17 mouse cellular contexts compared by ENCODE assay signal in genomic region chr3:51184715-51185114, GRCm38 (mm10). TPM values are rescaled to one million over a fixed set of nuclear protein-coding genes. Genes with fewer than 3 reads are reported as not detected.
DNase-seq lines count a peak whose midpoint lies in the region; ATAC-seq and TF ChIP-seq lines count a peak whose summit lies in the region.
"Had no signal": no experiment of that assay in that cellular context is flagged by ENCODE, and none has a peak within 500 bp of the region (broad histone marks: within the 10 kb centered on the region; RNA-seq: fewer than 3 reads in every experiment).

No protein-coding gene starts in this region.

- DNase-seq in kidney, adult 2 months = peak; percentile 84
- DNase-seq in kidney, postnatal 0 days (ENCODE audit: low spot score) = no peak
- DNase-seq in adrenal gland, postnatal 10 days = no peak
- DNase-seq in urinary bladder, postnatal 4 days (ENCODE audit: low spot score in 2 of 2) = no peak
- DNase-seq: cerebellum, adult 8-10 months; gastrocnemius, postnatal 10 days; lung, embryonic 14.5 days; spleen, adult 18-20 months; thymus, adult 18-20 months; thymus, postnatal 4 days had no signal

- peak overlapping the region; percentile 98 for H3K27ac ChIP-seq in kidney, adult 2 months (ENCODE audit: insufficient read depth, low read depth, low read length)
- no peak overlapping the region for H3K27ac ChIP-seq in kidney, embryonic 15.5 days
- no peak overlapping the region for H3K27ac ChIP-seq in kidney, postnatal 0 days
- H3K27ac ChIP-seq: forebrain, embryonic 12.5 days; limb, embryonic 13.5 days; neural tube, embryonic 12.5 days had no signal

- no peak for ATAC-seq in kidney, embryonic 15.5 days (replicated peaks; ENCODE audit: low FRiP score)
- peak; percentile 50 for ATAC-seq in granulocyte monocyte progenitor cell, adult 5-6 weeks (replicated peaks; ENCODE audit: poor library complexity, severe bottlenecking)
- 0 out of 2 replicates have a peak, but pooled peaks have one; percentile 57 for ATAC-seq in kidney, postnatal 0 days (replicated peaks; ENCODE audit: low FRiP score, low read depth)
- peak; percentile 48 for ATAC-seq in megakaryocyte progenitor cell, adult 5-6 weeks (replicated peaks; ENCODE audit: poor library complexity)

- peaks cover 14% of the 10 kb centered on the region; the same call in 1 of the 2 replicates for H3K4me1 ChIP-seq in kidney, adult 2 months (ENCODE audit: control insufficient read depth, insufficient read depth, low read length)
- no peaks in the 10 kb centered on the region for H3K4me1 ChIP-seq in kidney, embryonic 15.5 days
- H3K4me1 ChIP-seq in kidney, postnatal 0 days (replicated peaks; ENCODE audit: insufficient read depth, low read length) = no peaks in the 10 kb centered on the region; the same call in 1 of the 2 replicates
- H3K4me1 ChIP-seq: limb, embryonic 13.5 days; neural tube, embryonic 12.5 days had no signal

- WGBS in kidney, adult 2 months = 41% methylated on average over 10 of the region's 10 CpGs
- 78% methylated on average over 10 of the region's 10 CpGs for WGBS in kidney, embryonic 15.5 days
- WGBS in kidney, postnatal 0 days = 63% methylated on average over 10 of the region's 10 CpGs

- no peaks in the 10 kb centered on the region for H3K36me3 ChIP-seq in kidney, adult 2 months (ENCODE audit: control insufficient read depth, insufficient read depth, low read length)
- H3K36me3 ChIP-seq in kidney, embryonic 15.5 days = no peaks in the 10 kb centered on the region
- H3K36me3 ChIP-seq in kidney, postnatal 0 days (ENCODE audit: insufficient read depth, low read length) = no peaks in the 10 kb centered on the region
- H3K36me3 ChIP-seq: forebrain, embryonic 12.5 days; limb, embryonic 13.5 days; neural tube, embryonic 12.5 days had no signal

- no peak overlapping the region for H3K4me3 ChIP-seq in kidney, adult 2 months (ENCODE audit: insufficient read depth, low read depth, low read length)
- H3K4me3 ChIP-seq in kidney, embryonic 15.5 days (replicated peaks) = no peak overlapping the region
- H3K4me3 ChIP-seq in kidney, postnatal 0 days (replicated peaks; ENCODE audit: low read depth, low read length) = no peak overlapping the region
- H3K4me3 ChIP-seq: forebrain, embryonic 12.5 days; limb, embryonic 13.5 days; neural tube, embryonic 12.5 days had no signal

- no peak for TF ChIP-seq CTCF in kidney, adult 2 months (conservative IDR thresholded peaks at IDR 0.05; ENCODE audit: insufficient read depth, insufficient read length, low read depth, low read length)
- TF ChIP-seq CTCF in kidney, postnatal 0 days (IDR thresholded peaks at IDR 0.05; ENCODE audit: low read depth) = no peak

- no peaks in the 10 kb centered on the region for H3K27me3 ChIP-seq in kidney, adult 2 months (replicated peaks; ENCODE audit: control insufficient read depth, insufficient read depth, low read length)
- no peaks in the 10 kb centered on the region for H3K27me3 ChIP-seq in kidney, embryonic 15.5 days
- H3K27me3 ChIP-seq in kidney, postnatal 0 days (ENCODE audit: insufficient read depth, low read length) = no peaks in the 10 kb centered on the region
- H3K27me3 ChIP-seq: forebrain, embryonic 12.5 days; limb, embryonic 13.5 days; neural tube, embryonic 12.5 days had no signal

- no peak overlapping the region for H3K4me2 ChIP-seq in kidney, embryonic 15.5 days
- no peak overlapping the region for H3K4me2 ChIP-seq in kidney, postnatal 0 days (ENCODE audit: low read length)
- H3K4me2 ChIP-seq: forebrain, embryonic 12.5 days; limb, embryonic 13.5 days; lung, embryonic 14.5 days; midbrain, embryonic 11.5 days; neural tube, embryonic 12.5 days had no signal

- no peak overlapping the region for H3K9ac ChIP-seq in kidney, embryonic 15.5 days
- H3K9ac ChIP-seq in kidney, postnatal 0 days (ENCODE audit: low read depth, low read length) = no peak overlapping the region
- H3K9ac ChIP-seq: forebrain, embryonic 12.5 days; limb, embryonic 13.5 days; lung, embryonic 14.5 days; neural tube, embryonic 12.5 days had no signal

- H3K9me3 ChIP-seq in kidney, embryonic 15.5 days (replicated peaks) = no peaks in the 10 kb centered on the region
- H3K9me3 ChIP-seq in kidney, postnatal 0 days (replicated peaks; ENCODE audit: low read length) = no peaks in the 10 kb centered on the region
- H3K9me3 ChIP-seq: forebrain, embryonic 12.5 days; limb, embryonic 13.5 days; neural tube, embryonic 12.5 days had no signal

- no peak for TF ChIP-seq POLR2A in kidney, adult 2 months (IDR thresholded peaks at IDR 0.05; ENCODE audit: low read depth, low read length)

RNA-seq across cellular contexts. Expression of gene Noct, which starts 39.5 kb away (rescaled TPM):
- 8.1 and 9.4 TPM in 2 replicates for polyA plus RNA-seq in kidney, adult 2 months (2012; rRNA removed)
- polyA plus RNA-seq in kidney, embryonic 15.5 days (2015; fragmentation: Nextera tagmentation; extraction: Ambion mirVana) = 8.5 and 8.8 TPM in 2 replicates
- total RNA-seq in granulocyte monocyte progenitor cell, adult 5-6 weeks (2014; fragmentation: Nextera tagmentation) = 13.9 and 24.0 TPM in 2 replicates
- 7.0 and 9.5 TPM in 2 replicates for total RNA-seq in granulocyte monocyte progenitor cell, adult 5-6 weeks (2017)
- 6.0 and 7.1 TPM in 2 replicates for polyA plus RNA-seq in kidney, postnatal 0 days (2015; fragmentation: Nextera tagmentation; extraction: Ambion mirVana)
- total RNA-seq in megakaryocyte progenitor cell, adult 5-6 weeks (2015) = 17.2 and 20.3 TPM in 2 replicates
- total RNA-seq in megakaryocyte progenitor cell, adult 5-6 weeks (2017) = 6.0 and 7.8 TPM in 2 replicates
- 10 to 100 TPM; 24.7 to 60.6 TPM for total RNA-seq in adrenal gland, postnatal 10 days (2021)
